Mouse (Mus musculus) limb, embryonic 12.5 days (tissue): ENCODE data around the gene Fbp2. TPM values are rescaled to one million over a fixed set of nuclear protein-coding genes. Genes with fewer than 3 reads are reported as not detected.
A peak's percentile ranks its signal among the peaks of the same experiment; 100 is the strongest.

ENCODE experiments used
- ATAC-seq: fragments of 200-750 bp; cut with Nextera tagmentation; 2 replicates; pipeline ENCODE4 v1.8.0; 2017; ENCODE audit warnings: low read depth, moderate TSS enrichment; ENCODE audit not compliant: insufficient number of reproducible peaks, insufficient read depth, low FRiP score, low TSS enrichment
- H3K27ac ChIP-seq: fragments of 300-500 bp; sonication (generic); 2 replicates; pipeline ENCODE4 v1.5.1; 2016; ENCODE audit warnings: mild to moderate bottlenecking, moderate library complexity
- H3K27me3 ChIP-seq: fragments of 300-500 bp; sonication (generic); 2 replicates; pipeline ENCODE4 v1.6.1; 2016; ENCODE audit warnings: mild to moderate bottlenecking, moderate library complexity
- H3K36me3 ChIP-seq: fragments of 300-500 bp; sonication (generic); 2 replicates; pipeline ENCODE4 v1.6.1; 2016; ENCODE audit warnings: mild to moderate bottlenecking, moderate library complexity
- H3K4me1 ChIP-seq: fragments of 300-500 bp; sonication (generic); replicated peaks from 2 replicates; pipeline ENCODE4 v1.6.1; 2016
- H3K4me2 ChIP-seq: fragments of 300-500 bp; sonication (generic); 2 replicates; pipeline ENCODE4 v1.6.1; 2016; ENCODE audit warnings: mild to moderate bottlenecking, moderate library complexity
- H3K4me3 ChIP-seq: fragments of 300-500 bp; sonication (generic); replicated peaks from 2 replicates; pipeline ENCODE4 v1.5.1; 2016; ENCODE audit warnings: mild to moderate bottlenecking
- H3K9ac ChIP-seq: fragments of 300-500 bp; sonication (generic); replicated peaks from 2 replicates; pipeline ENCODE4 v1.6.1; 2016; ENCODE audit warnings: mild to moderate bottlenecking, moderate library complexity
- H3K9me3 ChIP-seq: fragments of 300-500 bp; sonication (generic); 2 replicates; pipeline ENCODE4 v1.6.1; 2016; ENCODE audit warnings: mild to moderate bottlenecking, moderate library complexity
- WGBS: fragments of 180-500 bp; shearing (Covaris S2); methylation state at CpG from one replicate; pipeline ENCODE4 v1.1.7; 2016; 5-methylcytosine and 5-hydroxymethylcytosine counted together
- polyA plus RNA-seq: library from polyadenylated mRNA; unstranded; fragments of >200 nt; fragmentation: Nextera tagmentation; extraction: Ambion mirVana; gene quantifications from 2 replicates; pipeline ENCODE4 v1.2.1, GENCODE M21; 2016

Gene Fbp2
- polyA plus RNA-seq = 0.73 and 1.1 TPM in 2 replicates

GRCm38 (mm10) chr13:62857941-62858915 lies at the start of gene Fbp2:
TSS of gene Fbp2 (minus strand) at chr13:62858422.
- no peak within 1 kb of the TSS for H3K4me2 ChIP-seq
- no peak within 1 kb of the TSS for H3K4me3 ChIP-seq
- 0 out of 2 replicates have a peak within 1 kb of the TSS, but pooled peaks have one; percentile 1 for H3K9ac ChIP-seq
- no peaks in the 10 kb centered on the region for H3K9me3 ChIP-seq
- peaks cover 5% of the 10 kb centered on the region; the same call in 1 of the 2 replicates for H3K4me1 ChIP-seq
- WGBS = 63% methylated on average over 21 of the region's 21 CpGs
- no peaks in the 10 kb centered on the region for H3K27me3 ChIP-seq
- ATAC-seq = no peak
- H3K36me3 ChIP-seq = no peaks in the 10 kb centered on the region
- H3K27ac ChIP-seq = no peak within 1 kb of the TSS

- H3K4me1 ChIP-seq = peaks cover 8% of the 10 kb centered on the region; the same call in 1 of the 2 replicates
- no peak overlapping the region for H3K27ac ChIP-seq
- no peaks in the 10 kb centered on the region for H3K9me3 ChIP-seq
- no peak for ATAC-seq
- 68% methylated on average over 14 of the region's 14 CpGs for WGBS
- H3K9ac ChIP-seq = no peak overlapping the region
- H3K27me3 ChIP-seq = no peaks in the 10 kb centered on the region
- no peaks in the 10 kb centered on the region for H3K36me3 ChIP-seq
- no peak overlapping the region for H3K4me2 ChIP-seq
- no peak overlapping the region for H3K4me3 ChIP-seq
Observed at GRCm38 (mm10) chr13:62907527-62908162, 49.4 kb upstream of the Fbp2 start.

- Histone ChIP-seq H3K36me3 (no peaks in the 10 kb centered on the region), H3K4me3 (no peak overlapping the region), H3K4me1 (no peaks in the 10 kb centered on the region), H3K27ac (no peak overlapping the region), H3K9ac (no peak overlapping the region), H3K27me3 (no peaks in the 10 kb centered on the region), H3K4me2 (no peak overlapping the region), H3K9me3 (no peaks in the 10 kb centered on the region)
- no peak for ATAC-seq
Observed at GRCm38 (mm10) chr13:62901139-62901538, 42.9 kb upstream of the Fbp2 start.

GRCm38 (mm10) chr13:62897927-62898646 lies 39.9 kb upstream of the Fbp2 start:
- no peak overlapping the region for H3K4me3 ChIP-seq
- H3K36me3 ChIP-seq = no peaks in the 10 kb centered on the region
- H3K9me3 ChIP-seq = no peaks in the 10 kb centered on the region
- no peaks in the 10 kb centered on the region for H3K27me3 ChIP-seq
- ATAC-seq = no peak
- H3K27ac ChIP-seq = no peak overlapping the region
- no peak overlapping the region for H3K9ac ChIP-seq
- H3K4me1 ChIP-seq = no peaks in the 10 kb centered on the region
- WGBS = 88% methylated on average over 4 of the region's 4 CpGs
- no peak overlapping the region for H3K4me2 ChIP-seq

GRCm38 (mm10) chr13:62893044-62893842 lies 35.0 kb upstream of the Fbp2 start:
- no peak overlapping the region for H3K27ac ChIP-seq
- no peaks in the 10 kb centered on the region for H3K4me1 ChIP-seq
- H3K27me3 ChIP-seq = peaks cover 25% of the 10 kb centered on the region
- H3K9me3 ChIP-seq = no peaks in the 10 kb centered on the region
- no peak overlapping the region for H3K9ac ChIP-seq
- WGBS = 82% methylated on average over 9 of the region's 9 CpGs
- H3K4me3 ChIP-seq = no peak overlapping the region
- no peaks in the 10 kb centered on the region for H3K36me3 ChIP-seq
- ATAC-seq = no peak
- no peak overlapping the region for H3K4me2 ChIP-seq

GRCm38 (mm10) chr13:62889311-62889710 lies 31.1 kb upstream of the Fbp2 start:
- ATAC-seq = no peak
- Histone ChIP-seq H3K4me1 (peaks cover 8% of the 10 kb centered on the region), H3K27me3 (peaks cover 48% of the 10 kb centered on the region), H3K9ac (no peak overlapping the region), H3K27ac (no peak overlapping the region), H3K4me3 (no peak overlapping the region), H3K36me3 (no peaks in the 10 kb centered on the region), H3K4me2 (no peak overlapping the region), H3K9me3 (no peaks in the 10 kb centered on the region)
- WGBS = 81% methylated on average over 2 of the region's 2 CpGs

GRCm38 (mm10) chr13:62887712-62888441 lies 29.7 kb upstream of the Fbp2 start, which contains the start of gene Fbp1:
TSS of gene Fbp1 (minus strand) at chr13:62888282.
- Histone ChIP-seq H3K4me2 (peak within 1 kb of the TSS; percentile 52), H3K27me3 (peaks cover 48% of the 10 kb centered on the region), H3K9me3 (no peaks in the 10 kb centered on the region), H3K4me1 (peaks cover 8% of the 10 kb centered on the region), H3K4me3 (peak within 1 kb of the TSS; percentile 26), H3K27ac (no peak within 1 kb of the TSS), H3K9ac (0 out of 2 replicates have a peak within 1 kb of the TSS, but pooled peaks have one; percentile 31), H3K36me3 (no peaks in the 10 kb centered on the region)
- no peak for ATAC-seq
- WGBS = 5% methylated on average over 29 of the region's 29 CpGs

GRCm38 (mm10) chr13:62884536-62884935 lies 26.3 kb upstream of the Fbp2 start:
- no peak overlapping the region for H3K9ac ChIP-seq
- peaks cover 14% of the 10 kb centered on the region for H3K4me1 ChIP-seq
- H3K9me3 ChIP-seq = no peaks in the 10 kb centered on the region
- no peaks in the 10 kb centered on the region for H3K36me3 ChIP-seq
- WGBS = 82% methylated on average over 3 of the region's 3 CpGs
- H3K4me3 ChIP-seq = no peak overlapping the region
- H3K27me3 ChIP-seq = peaks cover 36% of the 10 kb centered on the region
- no peak for ATAC-seq
- H3K27ac ChIP-seq = no peak overlapping the region
- no peak overlapping the region for H3K4me2 ChIP-seq

- WGBS = 81% methylated on average over 9 of the region's 9 CpGs
- ATAC-seq = no peak
Observed at GRCm38 (mm10) chr13:62883925-62884324, 25.7 kb upstream of the Fbp2 start.

GRCm38 (mm10) chr13:62883436-62883835 lies 25.2 kb upstream of the Fbp2 start:
- WGBS = 79% methylated on average over 2 of the region's 2 CpGs
- ATAC-seq = no peak
- H3K27me3 ChIP-seq = peaks cover 25% of the 10 kb centered on the region

More at GRCm38 (mm10) chr13:62883925-62884324, 25.7 kb upstream of the Fbp2 start:
- Histone ChIP-seq H3K27me3 (peaks cover 30% of the 10 kb centered on the region), H3K4me1 (peaks cover 15% of the 10 kb centered on the region), H3K4me2 (no peak overlapping the region), H3K27ac (no peak overlapping the region), H3K9ac (no peak overlapping the region), H3K4me3 (no peak overlapping the region), H3K36me3 (no peaks in the 10 kb centered on the region), H3K9me3 (no peaks in the 10 kb centered on the region)

More at GRCm38 (mm10) chr13:62883436-62883835, 25.2 kb upstream of the Fbp2 start:
- H3K27ac ChIP-seq = no peak overlapping the region
- no peaks in the 10 kb centered on the region for H3K36me3 ChIP-seq
- H3K4me1 ChIP-seq = peaks cover 15% of the 10 kb centered on the region
- H3K4me3 ChIP-seq = no peak overlapping the region
- H3K9me3 ChIP-seq = no peaks in the 10 kb centered on the region
- H3K4me2 ChIP-seq = no peak overlapping the region
- H3K9ac ChIP-seq = no peak overlapping the region
